Mouse (Mus musculus) midbrain, embryonic 14.5 days (tissue): ENCODE data around the gene Lif. TPM values are rescaled to one million over a fixed set of nuclear protein-coding genes. Genes with fewer than 3 reads are reported as not detected.

ENCODE experiments used
- ATAC-seq: fragments of 200-750 bp; cut with Nextera tagmentation; 2 replicates; pipeline ENCODE4 v1.8.0; 2017; ENCODE audit warnings: moderate number of reproducible peaks, moderate library complexity; ENCODE audit not compliant: low FRiP score, low TSS enrichment
- DNase-seq: peaks from one replicate; pipeline ENCODE4 v3.0.0-alpha.2; 2015
- H3K27ac ChIP-seq: fragments of 300-500 bp; sonication (generic); replicated peaks from 2 replicates; pipeline ENCODE4 v1.5.1; 2014; ENCODE audit warnings: mild to moderate bottlenecking, low read depth, low read length, moderate library complexity
- H3K27me3 ChIP-seq: fragments of 300-500 bp; sonication (generic); 2 replicates; pipeline ENCODE4 v1.6.1; 2014; ENCODE audit warnings: low read length, control low read depth, mixed read lengths; ENCODE audit not compliant: control insufficient read depth, insufficient read depth
- H3K36me3 ChIP-seq: fragments of 300-500 bp; sonication (generic); 2 replicates; pipeline ENCODE4 v1.6.1; 2014; ENCODE audit warnings: low read length, control low read depth; ENCODE audit not compliant: control insufficient read depth, insufficient read depth
- H3K4me1 ChIP-seq: fragments of 300-500 bp; sonication (generic); 2 replicates; pipeline ENCODE4 v1.6.1; 2014; ENCODE audit warnings: mild to moderate bottlenecking, antibody characterized with exemption, low read length, control low read depth; ENCODE audit not compliant: control insufficient read depth, insufficient read depth
- H3K4me2 ChIP-seq: fragments of 300-500 bp; sonication (generic); 2 replicates; pipeline ENCODE4 v1.6.1; 2014; ENCODE audit warnings: mild to moderate bottlenecking, low read length, moderate library complexity
- H3K4me3 ChIP-seq: fragments of 300-500 bp; sonication (generic); replicated peaks from 2 replicates; pipeline ENCODE4 v1.5.1; 2014; ENCODE audit warnings: low read depth, low read length
- H3K9ac ChIP-seq: fragments of 300-500 bp; sonication (generic); replicated peaks from 2 replicates; pipeline ENCODE4 v1.6.1; 2014; ENCODE audit warnings: mild to moderate bottlenecking, low read length, moderate library complexity
- H3K9me3 ChIP-seq: fragments of 300-500 bp; sonication (generic); 2 replicates; pipeline ENCODE4 v1.6.1; 2016; ENCODE audit warnings: low read length, control low read depth, mixed read lengths; ENCODE audit not compliant: control insufficient read depth
- WGBS: fragments of 180-500 bp; shearing (Covaris S2); extraction: QIAGEN DNeasy Blood & Tissue Kit; methylation state at CpG from one replicate; pipeline ENCODE4 v1.1.7; 2014; 5-methylcytosine and 5-hydroxymethylcytosine counted together
- polyA plus RNA-seq: library from polyadenylated mRNA; unstranded; fragments of >200 nt; fragmentation: Nextera tagmentation; extraction: Ambion mirVana; gene quantifications from 2 replicates; pipeline ENCODE4 v1.2.1, GENCODE M21; 2014

Lif gene
- polyA plus RNA-seq, 1 experiment from 2014 or later = not detected

DNA sequence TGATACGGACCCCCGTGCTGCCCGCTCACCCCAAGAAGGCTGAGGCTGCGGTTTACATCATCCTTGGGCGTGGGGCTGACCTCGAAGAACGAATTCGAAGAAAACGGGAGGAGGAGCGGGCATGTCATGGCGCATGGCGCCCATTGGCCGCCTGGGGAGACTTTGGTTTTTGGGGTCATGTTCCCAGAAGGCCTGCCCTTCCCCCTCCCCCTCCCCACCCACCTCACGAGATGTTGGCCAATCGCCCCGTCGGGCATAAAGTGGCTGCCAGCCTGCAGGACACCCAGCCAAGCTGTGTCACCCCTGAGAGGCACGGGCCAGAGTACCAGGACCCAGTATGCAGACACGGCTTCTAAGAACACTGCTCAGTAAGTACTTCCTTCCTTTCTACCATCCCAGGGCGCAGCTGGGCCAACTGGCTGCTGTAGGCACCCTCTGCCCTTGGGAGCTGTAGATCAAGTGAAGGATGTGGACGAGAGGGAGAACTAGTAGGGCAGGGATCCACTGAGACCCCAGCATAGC lies 20.8 kb upstream of the Lif start:
- H3K9me3 ChIP-seq = no peaks in the 10 kb centered on the region
- no peak overlapping the region for H3K9ac ChIP-seq
- H3K4me1 ChIP-seq = no peaks in the 10 kb centered on the region
- WGBS = 93% methylated on average over 21 of the region's 21 CpGs
- H3K4me2 ChIP-seq = no peak overlapping the region
- ATAC-seq (no peak), DNase-seq (no peak)
- no peak overlapping the region for H3K4me3 ChIP-seq
- no peak overlapping the region for H3K27ac ChIP-seq
- H3K36me3 ChIP-seq = no peaks in the 10 kb centered on the region
- H3K27me3 ChIP-seq = no peaks in the 10 kb centered on the region

DNA sequence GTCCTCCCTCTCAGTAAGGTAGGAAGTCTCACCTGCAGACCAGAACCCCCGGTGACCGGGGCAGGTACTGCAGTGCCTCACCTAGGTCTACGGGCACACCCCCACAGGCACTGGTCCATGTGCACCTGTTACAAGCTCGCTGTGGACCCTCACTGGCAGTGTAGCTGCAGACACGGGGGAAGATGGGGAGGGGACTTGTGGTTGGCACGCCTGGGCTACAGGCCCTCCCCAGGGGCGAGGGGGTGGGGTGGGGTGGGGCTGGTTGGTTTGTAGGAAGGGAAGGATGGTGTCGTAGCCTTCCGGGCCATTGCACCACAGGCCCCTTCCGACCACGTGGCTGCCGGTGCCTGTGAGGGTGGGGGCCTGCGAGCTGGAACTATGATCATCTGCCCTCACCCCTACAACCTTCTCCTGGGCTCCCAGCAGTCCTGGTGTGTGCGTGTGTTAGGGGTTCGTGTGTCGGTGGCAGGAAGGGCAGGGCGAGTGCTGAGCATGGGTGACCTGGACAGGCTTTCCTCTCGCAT lies 19.9 kb upstream of the Lif start:
- Histone ChIP-seq H3K4me3 (no peak overlapping the region), H3K4me1 (no peaks in the 10 kb centered on the region), H3K9me3 (no peaks in the 10 kb centered on the region), H3K27me3 (no peaks in the 10 kb centered on the region), H3K36me3 (no peaks in the 10 kb centered on the region), H3K4me2 (no peak overlapping the region), H3K27ac (no peak overlapping the region), H3K9ac (no peak overlapping the region)
- ATAC-seq (no peak; the same call in 1 of the 2 replicates), DNase-seq (no peak)
- WGBS = 87% methylated on average over 18 of the region's 18 CpGs

GRCm38 (mm10) chr11:4238167-4238566 lies 19.2 kb upstream of the Lif start:
- ATAC-seq (no peak), DNase-seq (no peak)
- H3K4me3 ChIP-seq = no peak overlapping the region
- no peaks in the 10 kb centered on the region for H3K4me1 ChIP-seq
- no peak overlapping the region for H3K9ac ChIP-seq
- no peak overlapping the region for H3K4me2 ChIP-seq
- no peak overlapping the region for H3K27ac ChIP-seq
- H3K9me3 ChIP-seq = no peaks in the 10 kb centered on the region
- H3K36me3 ChIP-seq = no peaks in the 10 kb centered on the region
- H3K27me3 ChIP-seq = no peaks in the 10 kb centered on the region
- 90% methylated on average over 6 of the region's 6 CpGs for WGBS

GRCm38 (mm10) chr11:4239691-4240090 lies 17.7 kb upstream of the Lif start:
- DNase-seq (no peak), ATAC-seq (no peak)
- H3K4me3 ChIP-seq = no peak overlapping the region
- H3K9ac ChIP-seq = no peak overlapping the region
- H3K9me3 ChIP-seq = no peaks in the 10 kb centered on the region
- no peak overlapping the region for H3K27ac ChIP-seq
- no peaks in the 10 kb centered on the region for H3K4me1 ChIP-seq
- H3K36me3 ChIP-seq = no peaks in the 10 kb centered on the region
- 94% methylated on average over 23 of the region's 23 CpGs for WGBS
- no peak overlapping the region for H3K4me2 ChIP-seq
- H3K27me3 ChIP-seq = no peaks in the 10 kb centered on the region

DNA sequence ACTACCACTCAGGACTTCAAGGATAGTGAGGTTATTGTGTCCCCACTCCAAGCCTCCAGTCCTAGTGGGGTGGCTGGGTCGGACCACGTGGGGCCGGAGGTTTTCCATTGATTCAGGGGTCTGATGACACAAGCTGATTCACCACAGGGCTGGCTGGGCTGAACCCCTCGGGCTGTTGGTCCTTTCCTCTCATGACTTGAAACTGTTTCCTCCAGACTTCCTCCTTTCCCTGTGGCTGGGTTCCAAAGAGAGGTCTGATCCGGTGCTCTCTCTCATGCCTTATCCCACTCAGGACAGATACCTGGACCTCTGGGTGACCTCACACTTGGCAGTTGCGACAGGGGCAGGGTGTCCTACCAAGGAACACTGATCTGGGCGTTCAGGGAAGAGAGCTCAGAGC lies 17.2 kb upstream of the Lif start:
- WGBS = 88% methylated on average over 7 of the region's 7 CpGs
- no peaks in the 10 kb centered on the region for H3K27me3 ChIP-seq
- no peak for DNase-seq
- no peak overlapping the region for H3K4me2 ChIP-seq
- no peaks in the 10 kb centered on the region for H3K9me3 ChIP-seq
- no peak overlapping the region for H3K9ac ChIP-seq
- H3K27ac ChIP-seq = no peak overlapping the region
- no peaks in the 10 kb centered on the region for H3K36me3 ChIP-seq
- no peaks in the 10 kb centered on the region for H3K4me1 ChIP-seq
- H3K4me3 ChIP-seq = no peak overlapping the region
- no peak for ATAC-seq

DNA sequence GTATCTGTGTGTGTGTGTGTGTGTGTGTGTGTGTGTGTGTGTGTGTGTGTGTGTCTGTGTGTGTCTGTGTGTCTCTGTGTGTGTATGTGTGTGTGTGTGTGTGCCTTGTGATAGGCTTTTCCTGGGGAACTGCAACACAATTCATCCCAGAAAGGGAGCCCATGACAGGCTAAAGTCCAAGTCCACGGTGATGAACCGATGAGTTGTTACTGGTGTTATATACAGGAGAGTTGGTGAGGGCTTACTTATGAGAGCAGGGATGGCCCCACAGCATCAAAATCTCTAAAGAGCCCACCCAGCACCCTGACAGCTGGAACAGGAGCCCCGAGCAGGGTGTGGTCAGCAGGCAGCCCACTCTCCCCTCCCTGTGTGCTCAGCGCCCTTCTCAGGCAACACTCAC lies 16.2 kb upstream of the Lif start:
- WGBS = 81% methylated on average over 4 of the region's 4 CpGs
- Histone ChIP-seq H3K4me1 (no peaks in the 10 kb centered on the region), H3K4me3 (no peak overlapping the region), H3K9ac (no peak overlapping the region), H3K27ac (no peak overlapping the region), H3K27me3 (no peaks in the 10 kb centered on the region), H3K36me3 (no peaks in the 10 kb centered on the region), H3K9me3 (no peaks in the 10 kb centered on the region), H3K4me2 (no peak overlapping the region)
- DNase-seq = no peak
- no peak for ATAC-seq

GRCm38 (mm10) chr11:4246126-4246525 lies 11.2 kb upstream of the Lif start:
- 76% methylated on average over 6 of the region's 6 CpGs for WGBS
- Histone ChIP-seq H3K27ac (no peak overlapping the region), H3K9ac (no peak overlapping the region), H3K4me1 (no peaks in the 10 kb centered on the region), H3K9me3 (no peaks in the 10 kb centered on the region), H3K4me3 (no peak overlapping the region), H3K36me3 (no peaks in the 10 kb centered on the region), H3K4me2 (no peak overlapping the region), H3K27me3 (no peaks in the 10 kb centered on the region)
- no peak for DNase-seq
- ATAC-seq = no peak

- Histone ChIP-seq H3K4me3 (no peak overlapping the region), H3K4me1 (no peaks in the 10 kb centered on the region), H3K36me3 (no peaks in the 10 kb centered on the region), H3K27ac (no peak overlapping the region), H3K4me2 (no peak overlapping the region), H3K27me3 (no peaks in the 10 kb centered on the region), H3K9me3 (no peaks in the 10 kb centered on the region), H3K9ac (no peak overlapping the region)
- 69% methylated on average over 4 of the region's 4 CpGs for WGBS
- DNase-seq (no peak), ATAC-seq (no peak)
These were observed 10.7 kb upstream of the Lif start for GRCm38 (mm10) chr11:4246623-4247022.

DNA sequence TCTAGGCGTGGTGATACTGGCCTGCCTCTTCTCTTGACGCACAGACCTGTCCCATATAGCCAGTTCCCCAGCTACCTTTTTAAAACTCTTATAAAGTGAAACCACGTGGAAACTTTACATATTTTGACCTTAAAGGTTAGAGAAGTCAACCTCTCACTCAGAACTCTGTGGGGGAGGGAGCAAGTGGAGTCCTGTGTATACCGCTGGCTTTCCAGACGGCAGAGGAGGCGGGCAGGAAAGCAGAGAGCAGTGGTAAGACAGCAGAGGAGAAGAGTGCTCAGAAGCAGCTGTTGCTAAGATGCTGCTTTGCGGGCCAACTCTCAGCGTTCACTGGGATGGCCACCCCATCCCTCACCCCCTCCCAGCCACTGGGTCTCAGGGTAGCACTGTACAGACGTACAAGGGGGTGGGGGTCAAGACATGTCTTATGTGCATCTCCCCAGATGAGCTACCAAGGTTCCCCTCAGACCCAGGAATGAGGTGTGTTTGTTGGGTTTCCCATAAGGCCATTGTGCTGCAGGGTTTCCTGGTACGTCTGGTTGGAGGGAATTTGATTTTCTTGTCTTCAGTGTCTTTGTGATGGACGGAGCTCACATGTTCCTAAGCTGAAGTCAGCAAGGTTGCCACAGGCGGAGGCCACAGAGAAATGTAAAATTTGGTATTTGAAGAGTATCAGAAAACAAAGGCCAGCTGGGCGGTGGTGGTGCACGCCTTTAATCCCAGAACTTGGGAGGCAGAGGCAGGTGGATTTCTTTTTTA lies 10.0 kb upstream of the Lif start:
- no peaks in the 10 kb centered on the region for H3K4me1 ChIP-seq
- no peak overlapping the region for H3K27ac ChIP-seq
- H3K9me3 ChIP-seq = no peaks in the 10 kb centered on the region
- H3K27me3 ChIP-seq = no peaks in the 10 kb centered on the region
- no peak overlapping the region for H3K4me3 ChIP-seq
- H3K4me2 ChIP-seq = no peak overlapping the region
- 80% methylated on average over 14 of the region's 14 CpGs for WGBS
- no peaks in the 10 kb centered on the region for H3K36me3 ChIP-seq
- no peak overlapping the region for H3K9ac ChIP-seq
- ATAC-seq (no peak), DNase-seq (no peak)
